Mouse (Mus musculus): ENCODE measurements at regions not wholly inside any gene's neighbourhood (a gene's known extent, or its start where the extent isn't known, plus 50 kb on each side); places are given as distances from the start of the nearest gene placed in this dataset.

DNA sequence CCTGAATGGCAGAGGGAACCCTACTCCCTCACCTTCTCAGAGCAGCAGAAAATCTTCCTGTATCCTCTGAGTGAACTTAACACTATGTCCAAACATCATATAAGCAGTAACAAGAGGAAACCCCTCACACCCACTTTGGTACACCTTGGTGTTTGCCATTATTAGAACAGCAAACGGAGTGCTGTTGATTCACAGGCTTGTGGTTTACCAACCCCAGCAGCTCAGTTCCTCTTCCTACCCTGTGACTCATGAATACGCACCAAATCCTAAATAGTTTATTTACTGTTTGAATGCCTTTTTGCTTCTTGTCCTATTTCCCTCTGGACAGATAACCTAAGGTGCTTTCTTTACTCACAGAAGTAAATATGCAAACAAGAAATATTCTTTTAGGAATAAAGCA is 233.3 kb downstream of the Foxa2 start:
- DNase-seq (ENCODE audit: low spot score in 2 of 2): no peak

DNA sequence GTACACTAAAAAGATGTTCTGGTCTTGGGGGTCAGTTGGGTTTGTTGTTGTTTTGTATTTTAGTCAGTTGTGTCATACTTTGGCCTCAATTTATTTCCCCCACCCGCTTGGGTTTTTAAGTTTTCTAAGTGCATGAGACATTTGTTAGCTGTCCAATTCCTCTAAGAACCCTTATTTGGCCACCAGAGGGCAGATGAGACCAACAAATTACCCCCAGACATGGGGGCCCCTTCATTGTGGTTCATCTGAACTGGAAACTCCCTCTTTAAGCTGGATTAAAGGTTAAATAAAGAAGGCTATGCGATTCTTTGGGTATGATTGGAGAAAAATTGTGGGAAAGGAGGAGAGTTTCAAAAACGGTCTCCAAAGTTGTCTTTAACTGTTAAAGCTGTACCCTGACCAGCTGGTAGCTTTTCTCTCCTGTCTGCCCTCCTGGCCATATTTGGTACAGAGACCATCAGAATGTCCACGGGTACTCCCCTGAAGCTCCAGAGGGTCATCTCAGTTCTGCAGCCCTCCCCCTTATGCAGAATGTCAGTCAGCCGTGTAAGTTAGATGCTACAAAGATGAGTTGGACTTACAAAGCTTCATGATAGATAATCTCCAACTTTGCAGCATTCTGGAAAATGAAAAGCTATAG is 238.6 kb downstream of the Foxa2 start:
- peak in 1 of 2 experiments; percentile 27 for DNase-seq (ENCODE audit: low spot score in 2 of 2)

- DNase-seq (ENCODE audit: low spot score in 2 of 2): peak; percentile 8 to 22
These were observed 243.7 kb downstream of the Foxa2 start for GRCm38 (mm10) chr2:147803102-147803501.

- DNase-seq (ENCODE audit: low spot score in 2 of 2): no peak
These were observed 255.3 kb downstream of the Foxa2 start for GRCm38 (mm10) chr2:147791434-147791833.

- no peak for DNase-seq (ENCODE audit: low spot score in 2 of 2)
These were observed 256.9 kb downstream of the Foxa2 start for GRCm38 (mm10) chr2:147789877-147790276.

DNA sequence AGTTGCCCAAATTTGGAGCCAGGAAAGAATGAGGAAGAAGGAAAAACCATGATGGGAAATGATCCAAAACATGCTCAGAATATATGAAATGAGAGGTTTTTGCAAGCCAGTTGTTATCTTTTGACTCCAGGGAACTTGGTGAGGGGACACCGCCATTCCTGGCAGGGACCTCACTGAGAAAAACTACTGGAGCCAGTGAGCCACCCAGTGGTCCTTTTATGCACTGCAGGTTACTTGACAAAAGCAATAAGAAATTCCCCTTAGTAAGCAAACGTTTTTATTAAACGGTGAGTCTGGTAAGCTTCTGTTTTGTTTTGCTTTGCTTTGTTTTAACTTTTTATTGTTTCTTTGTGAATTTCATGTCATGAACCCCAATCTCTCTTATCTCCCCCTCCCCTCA is 257.5 kb downstream of the Foxa2 start:
- peak; percentile 44 to 61 for DNase-seq (ENCODE audit: low spot score in 2 of 2)

GRCm38 (mm10) chr2:147788001-147788400 is 258.8 kb downstream of the Foxa2 start:
- no peak for DNase-seq (ENCODE audit: low spot score in 2 of 2)

- DNase-seq (ENCODE audit: low spot score in 2 of 2): no peak
These were observed 264.3 kb downstream of the Foxa2 start for GRCm38 (mm10) chr2:147782496-147782895.

DNA sequence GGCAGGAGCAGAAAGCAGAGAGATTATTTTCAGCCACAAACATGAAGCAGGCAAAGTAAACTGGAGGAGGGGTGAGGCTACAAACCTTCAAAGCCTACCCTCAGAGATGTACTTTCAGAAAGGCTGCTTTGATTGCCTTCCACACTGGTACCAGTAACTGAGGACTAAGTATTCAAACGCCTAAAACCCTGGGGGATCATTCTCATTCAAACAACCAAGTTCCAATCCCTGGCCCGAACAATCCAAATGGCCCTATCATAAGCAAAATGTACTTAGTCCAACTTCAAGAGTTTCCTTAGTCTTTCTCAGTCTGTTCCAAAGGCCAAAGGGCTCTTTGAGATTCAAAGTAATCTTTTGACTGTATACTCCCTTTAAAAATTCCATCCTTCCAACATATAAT is 270.5 kb downstream of the Foxa2 start:
- DNase-seq (ENCODE audit: low spot score in 2 of 2): no peak

DNA sequence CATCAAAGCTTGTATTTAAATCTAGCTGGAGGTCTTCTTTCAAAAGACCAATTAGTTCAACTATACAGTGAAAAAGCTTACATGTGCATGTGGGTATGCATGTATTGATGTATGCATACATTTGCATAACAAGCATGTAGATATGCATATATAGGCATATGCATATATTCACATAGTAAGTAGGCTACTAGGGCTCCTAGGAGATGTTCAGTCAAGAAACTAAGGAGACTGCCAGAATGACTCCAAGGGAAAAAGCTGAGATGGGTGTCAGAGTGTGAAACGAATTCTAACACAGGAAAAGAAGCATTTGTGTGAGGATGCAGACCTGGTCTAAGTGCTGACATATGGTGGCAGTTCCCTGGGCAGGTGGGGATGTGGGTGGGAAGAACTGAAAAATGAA is 274.2 kb downstream of the Foxa2 start:
- DNase-seq (ENCODE audit: low spot score in 2 of 2): no peak

DNA sequence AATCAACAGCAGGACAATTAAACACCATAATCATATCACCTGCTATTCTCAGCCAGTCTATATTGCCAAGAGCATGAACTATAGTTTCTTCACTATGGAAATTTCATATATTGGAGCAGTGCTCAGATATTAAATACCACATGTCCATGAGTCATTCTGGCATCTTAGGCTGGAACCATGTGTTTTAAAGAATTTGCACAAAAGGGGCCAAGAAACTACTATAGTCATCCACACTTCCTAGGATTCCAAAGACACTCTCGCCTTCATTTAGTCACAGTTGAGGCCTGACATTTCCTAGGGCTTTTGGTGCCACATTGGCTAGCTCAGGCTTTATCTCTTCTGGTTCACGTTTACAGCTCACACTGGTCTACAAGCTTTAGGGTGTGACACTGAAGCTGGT is 293.7 kb downstream of the Foxa2 start:
- no peak for DNase-seq (ENCODE audit: low spot score in 2 of 2)

DNA sequence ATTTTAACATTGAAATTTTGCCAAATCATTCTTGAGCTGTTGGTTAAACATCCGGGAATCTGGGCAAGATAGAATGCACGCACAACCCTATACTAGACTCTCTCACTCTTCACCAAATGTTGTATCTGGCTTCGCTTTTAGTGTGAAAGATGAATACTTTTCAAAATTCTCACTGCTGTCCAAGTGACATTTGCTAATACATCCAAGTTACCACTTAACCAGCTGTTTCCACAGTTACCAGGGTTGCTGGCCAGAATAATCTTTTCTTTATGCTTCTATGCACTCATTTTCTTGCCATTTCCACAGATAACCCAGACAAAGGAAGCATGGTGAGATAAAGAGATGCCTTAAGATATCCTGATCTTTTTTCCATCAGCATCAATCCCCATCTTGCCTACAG is 294.9 kb downstream of the Foxa2 start:
- no peak for DNase-seq (ENCODE audit: low spot score in 2 of 2)

GRCm38 (mm10) chr2:147748006-147748405 is 298.8 kb downstream of the Foxa2 start:
- no peak for DNase-seq (ENCODE audit: low spot score in 2 of 2)

GRCm38 (mm10) chr2:147743908-147744307 is 302.9 kb downstream of the Foxa2 start:
- no peak for DNase-seq (ENCODE audit: low spot score in 2 of 2)

DNA sequence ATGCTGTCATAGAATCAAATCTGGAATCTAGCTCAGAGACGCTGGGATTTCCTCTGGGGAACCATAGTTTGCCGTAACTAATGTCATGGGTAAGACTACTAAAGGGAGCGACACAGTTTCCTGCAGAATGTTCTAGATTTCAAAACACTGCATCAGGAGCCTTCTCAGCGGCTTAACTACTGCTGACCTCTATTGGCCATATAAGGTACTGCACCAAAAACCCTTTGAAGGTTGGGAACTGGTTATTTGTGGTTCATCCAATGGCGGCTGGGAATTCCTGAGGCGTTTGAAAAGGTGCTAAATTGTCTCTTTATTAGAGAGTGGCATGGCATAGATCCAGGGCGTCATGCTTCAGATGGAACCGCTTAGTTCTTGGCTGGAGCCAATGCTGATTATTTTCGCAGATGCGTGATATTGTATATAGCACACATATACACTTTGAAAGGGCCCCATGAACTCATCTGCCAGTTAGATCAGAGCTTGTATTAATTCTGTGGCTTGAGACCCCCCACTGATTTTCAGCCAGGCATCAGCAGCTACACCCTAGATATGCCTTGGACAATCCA is 308.4 kb downstream of the Foxa2 start:
- DNase-seq (ENCODE audit: low spot score in 2 of 2): peak in 1 of 2 experiments; percentile 14

DNA sequence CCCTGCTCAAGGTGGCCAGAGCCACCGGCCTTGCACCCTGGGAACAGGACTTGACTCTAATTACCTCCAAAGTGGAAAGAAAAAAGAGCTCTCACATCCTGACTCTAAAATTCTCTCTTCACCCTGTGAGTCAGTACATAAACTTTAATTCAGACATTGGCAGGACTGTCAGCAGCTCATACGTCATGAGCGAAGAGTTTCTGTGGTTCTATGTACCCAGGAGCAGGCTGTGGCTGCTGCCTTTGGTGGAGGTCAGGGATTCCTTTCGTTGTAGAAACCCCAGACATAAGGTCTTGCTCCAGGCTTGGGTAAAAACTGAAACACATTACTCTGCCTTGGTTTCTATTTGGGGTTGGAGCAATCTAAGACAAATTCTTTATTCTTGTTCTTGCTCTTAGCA is 319.4 kb downstream of the Foxa2 start:
- DNase-seq (ENCODE audit: low spot score in 2 of 2): no peak

DNA sequence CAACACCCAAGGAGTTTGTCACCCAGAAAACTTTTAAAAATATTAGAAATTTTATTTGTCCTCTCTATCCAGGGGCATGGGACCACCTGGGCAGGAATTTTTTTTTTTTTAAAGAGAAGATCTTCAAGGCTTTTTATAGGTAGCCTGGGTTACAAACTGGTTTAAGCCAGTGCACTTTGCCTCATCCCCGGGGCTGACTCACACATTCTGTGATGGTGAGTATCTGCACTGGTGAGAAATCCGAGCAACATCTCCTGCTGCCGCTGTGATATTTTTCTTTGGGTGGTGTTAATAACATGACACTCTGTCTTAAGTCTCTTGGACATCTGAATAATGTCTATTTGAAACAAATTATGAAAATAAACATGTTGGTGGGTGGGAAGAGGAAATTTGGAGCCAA is 327.8 kb downstream of the Foxa2 start:
- DNase-seq (ENCODE audit: low spot score in 2 of 2): no peak

GRCm38 (mm10) chr2:147717484-147717947 is 329.3 kb downstream of the Foxa2 start:
- DNase-seq (ENCODE audit: low spot score in 2 of 2): no peak

DNA sequence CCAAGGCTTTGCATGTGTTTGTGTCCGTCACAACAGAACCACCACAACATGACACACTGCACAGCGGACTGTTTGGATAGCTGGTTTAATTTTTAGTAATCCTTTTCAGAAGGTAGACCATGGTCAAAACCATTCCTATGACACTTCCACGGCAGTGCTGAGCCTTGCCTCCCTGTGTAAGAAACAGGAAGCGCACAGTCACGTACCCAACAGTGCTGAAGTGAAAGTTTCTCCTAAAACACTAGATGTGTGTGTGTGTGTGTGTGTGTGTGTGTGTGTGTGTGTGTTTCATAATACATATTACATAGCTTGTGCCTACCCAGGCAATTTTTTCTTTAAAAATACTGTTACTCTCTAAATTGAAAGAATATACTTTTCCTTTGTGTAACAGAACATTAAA is 331.0 kb downstream of the Foxa2 start:
- DNase-seq (ENCODE audit: low spot score in 2 of 2): no peak

DNA sequence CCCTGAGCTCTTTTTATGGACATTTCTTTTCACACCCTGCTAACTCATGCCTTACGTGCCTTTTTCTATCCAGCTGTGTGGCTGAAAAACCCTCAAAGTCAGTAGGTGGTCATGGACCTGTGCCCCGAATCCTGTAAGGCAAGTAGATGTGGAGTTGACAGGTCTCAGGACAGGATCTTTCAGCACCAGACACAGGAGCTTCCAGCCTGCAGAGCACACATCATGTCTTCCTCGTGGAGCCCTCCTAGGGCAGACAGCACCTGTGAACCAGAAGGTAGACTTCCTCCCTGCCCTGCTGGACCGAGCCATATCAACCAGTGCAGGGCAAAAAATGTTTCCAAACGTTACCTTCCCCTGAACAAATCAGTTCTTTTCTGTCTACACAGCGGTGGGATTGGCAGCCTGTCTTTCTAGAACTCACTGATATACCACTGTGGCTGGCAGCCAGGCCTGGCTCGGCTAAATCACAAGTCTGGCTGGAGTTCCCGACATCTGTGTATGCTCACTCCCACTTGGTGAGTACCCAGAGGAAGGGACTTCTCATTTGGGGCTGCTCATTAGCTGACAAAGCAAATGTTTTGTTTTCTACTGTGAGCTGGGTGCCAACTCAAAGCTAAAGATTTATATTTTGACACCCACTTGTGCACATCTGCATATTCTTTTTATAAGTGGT is 336.0 kb downstream of the Foxa2 start:
- no peak for DNase-seq (ENCODE audit: low spot score in 2 of 2)

DNA sequence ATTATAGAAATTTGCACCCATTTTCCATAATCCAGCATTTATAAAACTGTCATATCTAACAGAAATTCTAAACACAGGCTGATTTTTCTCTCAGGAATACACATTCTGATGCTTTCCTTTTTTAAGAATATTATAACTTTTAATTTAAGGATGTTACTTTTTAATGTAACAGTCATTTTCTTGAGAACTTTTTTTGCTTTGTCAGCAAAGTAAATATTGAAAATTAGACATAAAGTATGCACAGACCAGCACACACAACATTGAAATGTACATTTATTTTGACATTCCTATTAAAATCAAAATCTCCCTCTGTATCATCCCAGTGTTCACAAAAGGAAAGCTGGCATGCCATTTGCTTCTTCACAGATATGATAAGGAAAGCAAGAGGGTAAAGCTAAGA is 337.0 kb downstream of the Foxa2 start:
- no peak for DNase-seq (ENCODE audit: low spot score in 2 of 2)

DNA sequence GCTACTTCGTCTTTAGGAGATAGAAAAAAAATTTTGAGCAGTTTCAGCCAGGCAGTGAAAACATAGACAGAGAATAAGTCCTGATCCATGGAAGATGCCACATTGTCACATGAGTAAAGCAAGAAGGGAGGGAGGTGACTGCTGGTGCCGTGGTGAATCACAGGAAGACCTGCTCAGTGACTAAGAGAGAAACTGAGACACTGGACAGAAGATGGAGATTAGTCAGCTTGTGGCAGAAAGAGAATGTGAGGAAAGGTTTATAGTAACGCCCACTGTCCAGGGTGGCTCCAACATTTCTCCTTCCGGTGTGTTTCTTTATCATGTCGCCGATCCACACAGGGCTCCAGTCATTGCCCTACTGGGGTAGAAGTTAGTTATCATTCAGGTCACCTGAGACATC is 339.6 kb downstream of the Foxa2 start:
- DNase-seq (ENCODE audit: low spot score in 2 of 2): no peak

GRCm38 (mm10) chr2:147703981-147704380 is 342.3 kb downstream of the Pax1 start:
- no peak for DNase-seq (ENCODE audit: low spot score in 2 of 2)
